Mouse (Mus musculus) megakaryocyte-erythroid progenitor cell, adult 5-6 weeks (primary cell): ENCODE results near the gene Phex. TPM values are rescaled to one million over a fixed set of nuclear protein-coding genes. Genes with fewer than 3 reads are reported as not detected.

Experiments
- ATAC-seq: replicated peaks from 2 replicates; pipeline ENCODE4 v1.8.0; 2016; ENCODE audit warnings: mild to moderate bottlenecking, inconsistent platforms; ENCODE audit not compliant: severe bottlenecking, poor library complexity, low FRiP score, low TSS enrichment
- total RNA-seq, 2 experiments: library from RNA; stranded (forward) in 1 of 2; stranded (reverse) in 1 of 2; fragments of 200-1000, 215-1000 nt in 1 of 2; fragments of >200 nt in 1 of 2; fragmentation: Nextera tagmentation in 1 of 2; gene quantifications; 2 replicates each; pipeline ENCODE4 v1.2.3; 2014 to 2017

Phex gene
- total RNA-seq, 2 experiments from 2014 or later = 0.35 TPM; not detected in 1

- no peak for ATAC-seq
Observed at GRCm38 (mm10) chrX:157324396-157324795, 90.7 kb downstream of the Phex start.

- ATAC-seq = no peak
Observed at GRCm38 (mm10) chrX:157310331-157310730, 104.8 kb downstream of the Phex start.

DNA sequence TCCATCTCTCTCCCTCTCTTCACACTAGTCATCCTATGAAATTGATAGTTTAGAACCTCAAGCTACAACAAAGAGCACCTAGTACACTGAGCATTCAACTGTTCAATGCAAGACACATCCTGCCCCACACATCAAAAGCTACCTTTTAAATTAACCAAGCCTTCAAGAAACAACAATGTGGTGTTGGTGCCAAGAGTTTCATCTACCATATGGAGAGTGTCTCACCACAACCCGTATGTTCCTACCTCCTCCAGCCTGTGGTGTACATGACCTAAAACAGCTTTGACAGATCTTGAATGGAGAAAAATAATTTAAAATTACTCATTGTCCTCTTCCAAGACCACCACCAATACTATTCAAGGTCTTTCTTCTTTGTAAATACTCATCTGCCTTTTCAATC, 106.9 kb downstream of the Phex start:
- ATAC-seq = no peak

- ATAC-seq = no peak
Observed at GRCm38 (mm10) chrX:157307411-157307810, 107.7 kb downstream of the Phex start.

- ATAC-seq = no peak
Observed at GRCm38 (mm10) chrX:157306796-157307405, 108.2 kb downstream of the Phex start.

- no peak for ATAC-seq
Observed at GRCm38 (mm10) chrX:157305852-157306232, 109.3 kb downstream of the Phex start.

GRCm38 (mm10) chrX:157305193-157305851, 109.8 kb downstream of the Phex start:
- ATAC-seq = no peak

- no peak for ATAC-seq
Observed at GRCm38 (mm10) chrX:157292411-157292810, 122.7 kb downstream of the Phex start.

- ATAC-seq = no peak
Observed at GRCm38 (mm10) chrX:157276581-157276980, 138.5 kb downstream of the Phex start.

DNA sequence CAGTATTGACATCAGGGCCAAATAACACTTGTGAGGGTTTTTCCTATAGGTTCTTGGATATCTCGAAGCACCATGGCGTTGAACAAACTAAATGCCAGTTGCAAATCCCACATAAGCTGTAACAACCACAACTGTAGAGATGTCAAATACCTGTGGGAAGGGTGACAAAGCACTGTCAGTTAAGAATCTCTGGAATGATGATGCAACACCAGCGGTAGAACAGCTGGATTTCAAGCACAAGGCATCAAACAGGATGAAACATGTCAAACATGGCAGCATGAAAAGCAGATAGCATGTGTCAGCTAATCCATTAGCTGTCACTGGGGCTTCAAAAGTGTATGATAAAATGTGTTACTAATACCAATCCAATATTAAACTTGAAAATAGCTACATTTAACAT, 141.8 kb downstream of the Phex start:
- no peak for ATAC-seq

GRCm38 (mm10) chrX:157271609-157272008, 143.5 kb downstream of the Phex start:
- no peak for ATAC-seq

DNA sequence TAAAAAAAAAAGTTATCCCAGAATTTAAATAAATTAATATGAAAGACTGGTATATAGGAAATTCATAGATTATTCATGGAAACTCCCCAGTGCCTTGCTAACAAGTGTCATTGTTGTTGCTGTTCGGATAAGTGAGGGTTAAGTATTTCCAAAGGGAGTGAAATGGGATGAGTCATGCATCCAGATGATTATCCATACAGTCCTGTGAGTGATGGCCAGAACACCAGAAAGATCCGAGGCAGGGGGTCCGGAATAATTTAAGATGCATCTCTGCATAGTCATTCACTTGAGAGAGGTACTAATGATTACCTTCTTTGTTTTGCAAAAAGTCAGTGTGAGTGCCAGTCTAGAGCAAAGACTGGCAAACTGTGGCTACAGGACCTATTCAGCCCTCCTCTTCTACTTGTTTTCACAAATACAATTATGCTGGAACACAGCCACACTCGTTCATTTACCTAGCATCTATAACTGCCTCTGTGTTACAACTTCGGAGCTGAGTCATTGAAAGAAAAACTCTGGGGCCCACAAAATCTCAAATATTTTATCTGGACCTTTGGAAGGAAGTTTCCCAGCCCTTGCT, 145.3 kb downstream of the Phex start:
- ATAC-seq = no peak

- no peak for ATAC-seq
Observed at GRCm38 (mm10) chrX:157268141-157268540, 147.0 kb downstream of the Phex start.

- no peak for ATAC-seq
Observed at GRCm38 (mm10) chrX:157202736-157203135, 212.4 kb downstream of the Phex start.

DNA sequence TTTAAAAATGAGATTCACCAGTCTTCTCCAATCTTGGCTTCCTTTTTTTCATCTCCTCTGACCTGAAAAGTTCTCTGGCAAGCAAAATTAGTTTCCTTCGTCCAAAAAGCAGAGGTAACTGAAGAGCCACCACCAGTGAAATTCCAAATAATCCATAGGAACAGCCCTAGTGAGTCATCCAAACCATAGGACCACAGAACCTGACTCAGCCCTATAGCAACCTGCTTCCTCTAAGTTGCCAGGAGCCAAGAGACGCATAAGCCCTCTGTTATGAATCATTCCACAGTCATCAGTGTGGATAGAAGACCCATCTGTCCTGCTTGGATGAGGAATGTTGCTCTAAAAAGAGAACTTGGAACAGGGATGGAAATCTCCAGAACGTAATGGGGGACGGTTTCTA, 230.9 kb downstream of the Phex start:
- no peak for ATAC-seq

DNA sequence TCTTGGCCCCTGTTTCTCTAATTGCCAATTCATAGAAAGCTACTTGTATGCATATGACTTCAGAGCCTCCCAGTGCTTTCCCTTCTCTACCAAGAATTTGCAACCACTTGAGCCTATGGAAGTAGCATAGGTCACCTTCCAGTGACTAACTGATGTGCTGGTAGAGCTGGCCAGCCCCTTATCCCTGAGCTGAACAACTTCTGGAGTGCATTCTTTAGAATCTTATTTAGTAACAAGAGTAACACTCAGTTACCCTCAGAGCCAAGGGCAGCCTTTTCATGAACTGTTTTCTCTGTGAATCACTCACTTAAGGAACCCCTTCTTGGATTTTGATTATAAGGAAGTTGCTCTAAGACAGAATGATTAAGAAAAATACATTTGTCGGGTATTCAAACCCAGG, 234.3 kb downstream of the Phex start:
- ATAC-seq = no peak

- no peak for ATAC-seq
Observed at GRCm38 (mm10) chrX:157164142-157164541, 251.0 kb downstream of the Phex start.

DNA sequence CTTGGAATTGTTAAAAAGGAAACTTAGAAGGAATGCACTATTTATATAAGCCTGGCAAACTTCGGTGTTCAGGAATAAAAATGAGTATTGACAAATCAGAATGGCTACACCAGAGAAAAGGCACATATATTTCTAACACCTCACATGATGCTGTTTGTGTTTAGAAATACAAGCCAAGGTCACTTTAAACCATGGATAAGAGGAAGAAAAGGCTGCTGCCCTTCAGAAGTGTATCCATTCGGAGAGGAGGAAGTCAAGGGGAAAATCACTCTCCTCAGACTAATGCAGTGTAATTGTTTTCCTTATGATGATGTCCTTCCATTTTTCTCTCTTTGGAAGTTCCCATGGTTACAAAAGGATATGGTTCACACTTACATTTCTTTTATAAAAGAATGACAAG, 251.7 kb downstream of the Phex start:
- ATAC-seq = no peak

DNA sequence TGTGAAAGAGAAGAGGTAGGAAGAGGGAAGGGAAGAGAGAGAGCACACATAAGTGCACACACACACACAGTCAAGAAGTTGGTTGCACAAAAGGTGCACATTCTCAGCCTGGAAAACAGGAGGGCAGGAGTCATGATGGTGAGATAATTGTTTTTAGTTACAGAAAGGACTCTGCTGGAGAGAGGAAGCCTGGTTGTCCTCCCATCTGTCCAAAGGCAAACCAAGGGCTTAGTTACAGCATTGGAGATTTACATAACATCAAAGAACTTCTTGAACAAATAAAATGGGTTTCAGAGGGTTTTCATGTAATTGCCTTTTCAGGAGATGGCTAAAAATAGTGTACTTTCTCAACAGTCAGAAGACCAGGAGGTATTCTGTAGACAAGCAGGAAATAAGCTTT, 270.4 kb downstream of the Phex start:
- ATAC-seq = no peak

GRCm38 (mm10) chrX:157139601-157140000, 275.5 kb downstream of the Phex start:
- ATAC-seq = no peak
